Mouse (Mus musculus) myocyte (in vitro differentiated cells): ENCODE data around the gene Flywch2. TPM values are rescaled to one million over a fixed set of nuclear protein-coding genes. Genes with fewer than 3 reads are reported as not detected.

ENCODE experiments used
- H3K27me3 ChIP-seq: one replicate; pipeline ENCODE4 v1.6.1; 2011; ENCODE audit not compliant: control insufficient read depth, insufficient read depth, insufficient read length
- H3K36me3 ChIP-seq: one replicate; pipeline ENCODE4 v1.6.1; 2011; ENCODE audit not compliant: control insufficient read depth, insufficient read depth
- H3K4me2 ChIP-seq: one replicate; pipeline ENCODE4 v1.6.1; 2011; ENCODE audit warnings: low read depth, control low read depth
- H3K4me3 ChIP-seq: one replicate; pipeline ENCODE4 v1.5.1; 2011; ENCODE audit warnings: mild to moderate bottlenecking, control low read depth, moderate library complexity
- H3K79me2 ChIP-seq: one replicate; pipeline ENCODE4 v1.6.1; 2011; ENCODE audit not compliant: control insufficient read depth, insufficient read depth
- H3ac ChIP-seq: one replicate; pipeline ENCODE4 v1.6.1; 2011; ENCODE audit not compliant: control insufficient read depth, insufficient read length
- CEBPB ChIP-seq: IDR thresholded peaks from 2 replicates; pipeline ENCODE4 v1.6.1; 2011; ENCODE audit warnings: mild to moderate bottlenecking, moderate library complexity; ENCODE audit not compliant: poor library complexity, insufficient read depth, severe bottlenecking
- E2F4 ChIP-seq: IDR thresholded peaks from one replicate; pipeline ENCODE4 v1.6.1; 2011; ENCODE audit warnings: mild to moderate bottlenecking, control low read depth, moderate library complexity; ENCODE audit not compliant: insufficient read depth
- MAX ChIP-seq: IDR thresholded peaks from one replicate; pipeline ENCODE4 v1.6.1; 2011; ENCODE audit warnings: low read depth, mild to moderate bottlenecking, control low read depth
- MYOD1 ChIP-seq, 3 experiments: IDR thresholded peaks; one replicate each; pipeline ENCODE4 v1.6.1; 2011; ENCODE audit warnings: control low read depth in 2 of 3, low read depth in 2 of 3, mild to moderate bottlenecking in 2 of 3, moderate library complexity in 1 of 3; ENCODE audit not compliant: insufficient read length in 2 of 3, control insufficient read depth in 1 of 3
- MYOG ChIP-seq, 3 experiments: IDR thresholded peaks; one replicate each; pipeline ENCODE4 v1.6.1; 2011; ENCODE audit warnings: control low read depth in 2 of 3, low read depth in 2 of 3, mild to moderate bottlenecking in 2 of 3; ENCODE audit not compliant: insufficient read length in 2 of 3, control insufficient read depth in 1 of 3, insufficient read depth in 1 of 3
- POLR2A ChIP-seq: IDR thresholded peaks from one replicate; pipeline ENCODE4 v1.6.1; 2011; ENCODE audit warnings: low read depth, mild to moderate bottlenecking, control low read depth, moderate library complexity; ENCODE audit not compliant: insufficient read length
- POLR2AphosphoS2 ChIP-seq: IDR thresholded peaks from one replicate; pipeline ENCODE4 v1.6.1; 2011; ENCODE audit warnings: low read depth, control low read depth; ENCODE audit not compliant: insufficient read length
- REST ChIP-seq: IDR thresholded peaks from one replicate; pipeline ENCODE4 v1.6.1; 2011; ENCODE audit warnings: mild to moderate bottlenecking, control low read depth, moderate library complexity; ENCODE audit not compliant: insufficient read depth, insufficient read length
- SRF ChIP-seq: IDR thresholded peaks from one replicate; pipeline ENCODE4 v1.6.1; 2011; ENCODE audit warnings: low read depth; ENCODE audit not compliant: control insufficient read depth, insufficient read length
- TCF12 ChIP-seq: IDR thresholded peaks from one replicate; pipeline ENCODE4 v1.6.1; 2011; ENCODE audit warnings: mild to moderate bottlenecking, control low read depth; ENCODE audit not compliant: poor library complexity, insufficient read depth, severe bottlenecking
- TCF3 ChIP-seq: IDR thresholded peaks from one replicate; pipeline ENCODE4 v1.6.1; 2011; ENCODE audit warnings: low read depth, control low read depth; ENCODE audit not compliant: insufficient read length
- USF1 ChIP-seq: IDR thresholded peaks from one replicate; pipeline ENCODE4 v1.6.1; 2011; ENCODE audit warnings: low read depth, mild to moderate bottlenecking, control low read depth, moderate library complexity
- polyA plus RNA-seq: library from polyadenylated mRNA; unstranded; fragments of >200 nt; fragmentation: generic; extraction: Trizol; gene quantifications from one replicate; pipeline ENCODE4 v1.2.1, GENCODE M21; 2012; ENCODE audit warnings: missing spikeins

The Flywch2 gene
- 0.42 TPM for polyA plus RNA-seq

DNA sequence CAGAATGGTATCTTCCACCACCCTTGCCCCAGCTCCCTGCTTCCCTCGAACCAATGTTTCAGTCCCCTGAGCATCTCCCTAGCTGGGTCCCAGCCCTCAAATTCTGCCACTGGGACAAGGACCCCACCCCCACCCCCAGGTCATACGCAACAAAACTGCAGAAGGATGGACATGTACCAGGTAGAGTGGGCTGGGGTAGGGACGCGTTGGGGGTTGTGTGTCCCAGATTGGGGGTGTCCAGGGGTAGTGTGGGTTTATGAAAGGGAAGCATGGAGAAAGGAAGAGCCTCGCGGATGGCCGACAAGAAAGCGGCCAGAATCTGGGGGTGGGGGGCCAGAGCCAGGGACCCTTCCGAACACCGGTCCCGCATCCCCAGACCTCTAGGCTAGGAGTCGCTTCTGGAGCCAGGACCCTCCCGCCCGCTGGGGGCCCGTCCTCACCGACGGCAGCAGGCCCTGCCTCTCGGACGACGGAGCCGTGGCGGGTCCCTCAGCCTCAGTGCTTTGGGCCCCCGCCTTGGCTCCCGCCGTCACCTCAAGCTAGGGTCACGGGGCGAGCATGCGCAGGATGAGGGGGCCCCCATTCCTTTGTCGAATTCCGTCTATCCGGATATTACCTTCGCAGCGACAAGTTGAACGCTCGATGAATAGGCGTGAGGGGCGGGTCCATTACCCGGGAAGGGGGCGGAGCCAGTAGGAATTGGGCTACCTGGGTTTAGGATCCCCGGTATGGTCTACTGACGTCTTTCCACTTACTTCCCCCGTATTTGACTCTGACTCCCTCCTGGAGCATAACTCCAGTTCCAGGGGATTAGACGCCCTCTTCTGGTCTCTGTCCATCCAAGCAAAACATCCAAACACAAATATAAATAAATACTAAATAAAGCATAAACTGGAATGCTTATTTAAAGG lies at the start of gene Flywch2:
Gene Flywch2 (minus strand): TSS at position 521 of the 911 bp plus-strand sequence.
- H3K4me3 ChIP-seq: peak within 1 kb of the TSS; percentile 9
- H3K79me2 ChIP-seq: no peaks in the 10 kb centered on the region
- no peak for TF ChIP-seq POLR2A
- no peak for TF ChIP-seq TCF12
- TF ChIP-seq REST: no peak
- TF ChIP-seq MYOG (IDR thresholded peaks at IDR 0.05; ENCODE audit: control insufficient read depth in 1 of 3, insufficient read depth in 1 of 3, insufficient read length in 2 of 3, low read depth in 2 of 3): no peak
- no peak for TF ChIP-seq TCF3
- TF ChIP-seq MYOD1 (IDR thresholded peaks at IDR 0.05; ENCODE audit: control insufficient read depth in 1 of 3, insufficient read length in 2 of 3, low read depth in 2 of 3): no peak
- TF ChIP-seq SRF: no peak
- no peak for TF ChIP-seq USF1
- no peak for TF ChIP-seq CEBPB
- TF ChIP-seq POLR2AphosphoS2: no peak
- no peak for TF ChIP-seq E2F4
- TF ChIP-seq MAX: no peak
- no peaks in the 10 kb centered on the region for H3K27me3 ChIP-seq
- no peak within 1 kb of the TSS for H3ac ChIP-seq
- H3K36me3 ChIP-seq: no peaks in the 10 kb centered on the region
- H3K4me2 ChIP-seq: peak within 1 kb of the TSS; percentile 56

DNA sequence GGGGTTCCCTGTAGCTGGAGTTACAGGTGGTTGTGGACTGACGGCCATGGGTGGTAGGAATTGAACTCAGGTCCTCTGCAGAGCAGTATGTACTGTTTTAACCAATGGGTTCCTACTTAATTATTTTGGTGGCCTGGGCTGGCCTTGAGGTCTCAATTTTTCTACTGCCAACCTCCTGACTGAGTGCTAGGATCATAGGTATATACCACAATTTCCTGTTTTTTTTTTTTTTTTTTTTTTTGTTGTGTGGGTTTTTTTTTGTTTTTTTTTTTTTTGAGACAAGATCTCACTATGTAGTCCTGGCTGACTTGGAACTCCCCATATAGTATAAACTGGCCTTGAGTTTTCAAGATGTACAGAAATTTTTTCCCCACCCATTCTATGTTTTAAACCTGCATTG lies 45.3 kb upstream of the Flywch2 start:
- H3K79me2 ChIP-seq: peaks cover 24% of the 10 kb centered on the region
- H3ac ChIP-seq: no peak overlapping the region
- H3K4me3 ChIP-seq: no peak overlapping the region
- TF ChIP-seq USF1 (no peak), MYOD1 (IDR thresholded peaks at IDR 0.05; ENCODE audit: control insufficient read depth in 1 of 3, insufficient read length in 2 of 3, low read depth in 2 of 3) (no peak), MYOG (IDR thresholded peaks at IDR 0.05; ENCODE audit: control insufficient read depth in 1 of 3, insufficient read depth in 1 of 3, insufficient read length in 2 of 3, low read depth in 2 of 3) (no peak), MAX (no peak), POLR2A (no peak), CEBPB (no peak), E2F4 (no peak), REST (no peak), POLR2AphosphoS2 (no peak), TCF3 (no peak), TCF12 (no peak), SRF (no peak)
- H3K36me3 ChIP-seq: peaks cover 8% of the 10 kb centered on the region
- no peak overlapping the region for H3K4me2 ChIP-seq
- peaks cover 14% of the 10 kb centered on the region for H3K27me3 ChIP-seq

DNA sequence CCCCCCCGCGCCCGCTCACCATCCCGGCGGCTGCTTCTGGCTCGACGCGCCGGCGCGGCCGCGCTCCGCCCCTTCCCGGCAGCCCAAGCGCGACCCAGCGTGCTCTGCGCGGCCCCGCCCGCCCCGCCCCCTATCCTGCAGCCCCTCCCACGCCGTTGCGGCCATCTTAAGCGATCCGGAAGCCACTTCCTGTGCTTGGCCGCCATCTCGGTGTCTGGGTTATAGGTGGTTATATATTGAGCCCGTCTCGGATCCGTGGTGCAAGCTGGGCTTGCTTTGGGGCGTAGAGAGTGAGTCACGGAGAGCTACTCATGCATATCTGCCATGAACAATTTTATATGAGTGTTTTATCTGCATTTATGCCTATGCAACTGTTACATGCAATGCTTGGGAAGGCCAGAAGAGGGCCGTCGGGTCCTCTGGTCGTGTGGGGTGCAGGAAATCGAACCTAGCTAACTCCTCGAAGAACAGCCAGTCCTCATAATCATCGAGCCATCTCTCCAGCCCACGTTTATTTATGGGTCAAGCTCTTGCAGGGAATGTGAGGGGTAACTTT lies 43.3 kb upstream of the Flywch2 start, which contains the start of gene Elob:
Gene Elob (minus strand): TSS at position 73 of the 556 bp plus-strand sequence.
- peaks cover 23% of the 10 kb centered on the region for H3K36me3 ChIP-seq
- peak within 1 kb of the TSS; percentile 77 for H3K4me3 ChIP-seq
- no peaks in the 10 kb centered on the region for H3K27me3 ChIP-seq
- peak within 1 kb of the TSS; percentile 72 for H3ac ChIP-seq
- H3K79me2 ChIP-seq: peaks cover 28% of the 10 kb centered on the region
- H3K4me2 ChIP-seq: peak within 1 kb of the TSS; percentile 87
- TF ChIP-seq E2F4: no peak
- TF ChIP-seq POLR2A: peak; percentile 51
- no peak for TF ChIP-seq TCF12

DNA sequence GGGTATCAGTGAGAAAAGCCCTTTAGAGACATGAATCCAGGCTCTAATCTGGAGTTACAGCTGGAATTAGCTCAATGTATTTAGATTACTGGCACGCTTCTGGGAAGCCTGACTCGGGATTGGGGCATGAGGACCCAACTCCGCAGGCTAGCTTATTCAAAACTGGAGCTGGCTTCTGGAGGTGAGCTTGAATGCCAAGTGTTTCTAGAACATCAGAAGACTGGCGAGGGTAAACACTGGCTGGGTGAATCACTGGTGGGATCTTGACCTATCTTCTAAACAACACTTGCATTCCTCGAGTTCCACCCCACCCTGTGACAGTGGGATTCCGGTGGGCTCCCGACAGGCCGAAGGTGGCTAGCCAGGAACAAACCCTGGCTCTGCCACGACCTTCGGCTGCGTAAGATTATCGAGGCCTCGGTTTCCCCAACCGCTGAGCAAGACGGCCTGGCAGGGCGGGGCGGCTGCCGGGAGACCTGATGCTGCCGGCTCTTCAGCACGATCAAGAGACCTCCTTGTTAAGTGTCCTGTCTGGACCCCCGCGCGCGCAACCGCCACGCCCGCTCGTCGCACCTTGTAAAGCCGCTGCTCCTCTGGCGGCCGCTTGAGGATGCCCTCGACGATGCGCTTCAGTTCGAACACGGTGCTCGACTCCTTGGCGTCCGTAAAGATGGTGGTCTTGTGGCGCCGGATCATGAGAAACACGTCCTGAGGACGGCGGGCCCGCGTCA lies 42.6 kb upstream of the Flywch2 start:
- peak overlapping the region; percentile 87 for H3K4me2 ChIP-seq
- peaks cover 30% of the 10 kb centered on the region for H3K36me3 ChIP-seq
- peak overlapping the region; percentile 77 for H3K4me3 ChIP-seq
- peak overlapping the region; percentile 72 for H3ac ChIP-seq
- peak; percentile 68 for TF ChIP-seq POLR2AphosphoS2
- no peak for TF ChIP-seq TCF3
- no peak for TF ChIP-seq E2F4
- TF ChIP-seq POLR2A: peak; percentile 5
- peaks cover 28% of the 10 kb centered on the region for H3K79me2 ChIP-seq
- no peaks in the 10 kb centered on the region for H3K27me3 ChIP-seq
